Mouse (Mus musculus) G1E (cell line): Measurements from ENCODE around the gene Mprip.

Experiments used
- CTCF ChIP-seq: IDR thresholded peaks from 2 replicates; pipeline ENCODE4 v1.5.1; 2012; ENCODE audit warnings: low read depth, low read length, inconsistent platforms, mixed read lengths
- GATA1 ChIP-seq: IDR thresholded peaks from 2 replicates; pipeline ENCODE4 v1.6.1; 2012; ENCODE audit warnings: borderline replicate concordance, low read length, inconsistent platforms, mixed read lengths
- TAL1 ChIP-seq: conservative IDR thresholded peaks from 2 replicates; pipeline ENCODE4 v1.6.1; 2012; ENCODE audit warnings: low read depth, low read length, inconsistent platforms, mixed read lengths

DNA sequence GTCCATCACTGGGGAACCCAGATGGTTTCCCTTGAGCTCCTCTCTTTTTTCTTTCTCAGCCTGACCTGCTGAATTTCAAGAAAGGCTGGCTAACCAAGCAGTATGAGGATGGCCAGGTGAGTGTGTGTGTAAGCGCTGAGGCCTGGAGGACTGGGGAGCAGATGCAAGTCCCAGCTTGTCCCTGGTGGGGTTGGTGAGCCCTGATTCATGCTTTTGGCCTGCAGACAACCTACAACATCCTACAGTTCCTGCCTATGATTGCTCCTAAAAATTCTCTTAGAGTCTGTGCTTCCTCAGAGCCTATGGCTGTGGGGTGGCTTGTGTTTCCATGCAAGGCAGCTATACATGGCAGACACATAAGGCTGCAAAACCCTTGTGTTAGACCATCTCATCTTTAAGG, 82.6 kb downstream of the Mprip start:
- no peak for TF ChIP-seq GATA1
- no peak for TF ChIP-seq CTCF
- TF ChIP-seq TAL1, result no peak
